Mouse (Mus musculus) hindbrain, embryonic 11.5 days (tissue): ENCODE results near the gene Fbxo27. TPM values are rescaled to one million over a fixed set of nuclear protein-coding genes. Genes with fewer than 3 reads are reported as not detected.
"Not testable (repeated sequence)": the region's sequence is repeated elsewhere in the genome, so short reads cannot be mapped to it uniquely, and the experiment has no call there.

Source experiments
- ATAC-seq: fragments of 200-750 bp; cut with Nextera tagmentation; 2 replicates; pipeline ENCODE4 v1.8.0; 2017; ENCODE audit warnings: mild to moderate bottlenecking, moderate TSS enrichment, moderate library complexity; ENCODE audit not compliant: low FRiP score
- DNase-seq: peaks from one replicate; pipeline ENCODE4 v3.0.0-alpha.2; 2015; ENCODE audit warnings: low spot score
- H3K27ac ChIP-seq: fragments of 300-500 bp; sonication (generic); 2 replicates; pipeline ENCODE4 v1.5.1; 2014; ENCODE audit warnings: mild to moderate bottlenecking, low read depth, low read length
- H3K27me3 ChIP-seq: fragments of 300-500 bp; sonication (generic); 2 replicates; pipeline ENCODE4 v1.6.1; 2014; ENCODE audit warnings: mild to moderate bottlenecking, low read length, moderate library complexity, mixed read lengths; ENCODE audit not compliant: control insufficient read depth, insufficient read depth
- H3K36me3 ChIP-seq: fragments of 300-500 bp; sonication (generic); 2 replicates; pipeline ENCODE4 v1.6.1; 2014; ENCODE audit warnings: mild to moderate bottlenecking, low read length, moderate library complexity, mixed read lengths; ENCODE audit not compliant: control insufficient read depth, insufficient read depth
- H3K4me1 ChIP-seq: fragments of 300-500 bp; sonication (generic); replicated peaks from 2 replicates; pipeline ENCODE4 v1.6.1; 2014; ENCODE audit warnings: low read length, mixed read lengths; ENCODE audit not compliant: control insufficient read depth, insufficient read depth
- H3K4me2 ChIP-seq: fragments of 300-500 bp; sonication (generic); replicated peaks from 2 replicates; pipeline ENCODE4 v1.6.1; 2014; ENCODE audit warnings: mild to moderate bottlenecking, low read depth, low read length
- H3K4me3 ChIP-seq: fragments of 300-500 bp; sonication (generic); 2 replicates; pipeline ENCODE4 v1.5.1; 2014; ENCODE audit warnings: low read depth, low read length
- H3K9ac ChIP-seq: fragments of 300-500 bp; sonication (generic); 2 replicates; pipeline ENCODE4 v1.6.1; 2014; ENCODE audit warnings: low read depth, low read length
- H3K9me3 ChIP-seq: fragments of 300-500 bp; sonication (generic); 2 replicates; pipeline ENCODE4 v1.6.1; 2016; ENCODE audit warnings: low read length; ENCODE audit not compliant: control insufficient read depth
- WGBS: fragments of 180-500 bp; shearing (Covaris S2); extraction: QIAGEN DNeasy Blood & Tissue Kit; methylation state at CpG from one replicate; pipeline ENCODE4 v1.1.7; 2014; 5-methylcytosine and 5-hydroxymethylcytosine counted together
- polyA plus RNA-seq: library from polyadenylated mRNA; unstranded; fragments of >200 nt; fragmentation: Nextera tagmentation; extraction: Ambion mirVana; gene quantifications from 2 replicates; pipeline ENCODE4 v1.2.1, GENCODE M21; 2014

Fbxo27 gene
- polyA plus RNA-seq, 1 experiment from 2014 or later: 5.5 TPM

- no peak for ATAC-seq
- H3K4me3 ChIP-seq: no peak overlapping the region
- no peaks in the 10 kb centered on the region for H3K9me3 ChIP-seq
- no peak for DNase-seq
- WGBS: 54% methylated on average over 8 of the region's 8 CpGs
- no peak overlapping the region for H3K27ac ChIP-seq
- peaks cover 4% of the 10 kb centered on the region; the same call in 1 of the 2 replicates for H3K27me3 ChIP-seq
- H3K9ac ChIP-seq: no peak overlapping the region
- H3K36me3 ChIP-seq: no peaks in the 10 kb centered on the region
- H3K4me2 ChIP-seq: no peak overlapping the region
- peaks cover 2% of the 10 kb centered on the region; the same call in 1 of the 2 replicates for H3K4me1 ChIP-seq
These were observed 2.4 kb downstream of the Fbxo27 start for GRCm38 (mm10) chr7:28694966-28695511.

GRCm38 (mm10) chr7:28697277-28697676 is 4.6 kb downstream of the Fbxo27 start:
- WGBS: 91% methylated on average over 11 of the region's 11 CpGs
- DNase-seq (no peak), ATAC-seq (no peak)
- no peak overlapping the region for H3K4me2 ChIP-seq
- H3K27ac ChIP-seq: no peak overlapping the region
- no peak overlapping the region for H3K9ac ChIP-seq
- no peaks in the 10 kb centered on the region for H3K36me3 ChIP-seq
- no peak overlapping the region for H3K4me3 ChIP-seq
- H3K4me1 ChIP-seq: peaks cover 2% of the 10 kb centered on the region; the same call in 1 of the 2 replicates
- peaks cover 4% of the 10 kb centered on the region; the same call in 1 of the 2 replicates for H3K27me3 ChIP-seq
- no peaks in the 10 kb centered on the region for H3K9me3 ChIP-seq

GRCm38 (mm10) chr7:28700269-28700668 is 7.6 kb downstream of the Fbxo27 start:
- no peak overlapping the region for H3K4me3 ChIP-seq
- no peak for DNase-seq
- no peak overlapping the region for H3K4me2 ChIP-seq
- H3K27ac ChIP-seq: no peak overlapping the region
- WGBS: 94% methylated on average over 4 of the region's 4 CpGs
- H3K9me3 ChIP-seq: no peaks in the 10 kb centered on the region
- H3K4me1 ChIP-seq: no peaks in the 10 kb centered on the region
- no peaks in the 10 kb centered on the region for H3K36me3 ChIP-seq
- ATAC-seq: no peak
- no peaks in the 10 kb centered on the region for H3K27me3 ChIP-seq
- H3K9ac ChIP-seq: no peak overlapping the region

GRCm38 (mm10) chr7:28701306-28701705 is 8.7 kb downstream of the Fbxo27 start:
- not testable (repeated sequence) for H3K27me3 ChIP-seq, H3K36me3 ChIP-seq, ATAC-seq, H3K4me2 ChIP-seq, H3K27ac ChIP-seq, H3K9me3 ChIP-seq, H3K9ac ChIP-seq, H3K4me1 ChIP-seq, DNase-seq, H3K4me3 ChIP-seq
- WGBS: 96% methylated on average over 12 of the region's 12 CpGs

GRCm38 (mm10) chr7:28702601-28703143 is 10.0 kb downstream of the Fbxo27 start:
- WGBS: 72% methylated on average over 9 of the region's 9 CpGs
- H3K4me2 ChIP-seq: no peak overlapping the region
- no peaks in the 10 kb centered on the region for H3K4me1 ChIP-seq
- H3K9ac ChIP-seq: no peak overlapping the region
- H3K27ac ChIP-seq: no peak overlapping the region
- DNase-seq: no peak
- no peaks in the 10 kb centered on the region for H3K27me3 ChIP-seq
- H3K9me3 ChIP-seq: no peaks in the 10 kb centered on the region
- H3K36me3 ChIP-seq: no peaks in the 10 kb centered on the region
- no peak overlapping the region for H3K4me3 ChIP-seq
- ATAC-seq: no peak

GRCm38 (mm10) chr7:28709454-28709853 is 16.8 kb downstream of the Fbxo27 start:
- Histone ChIP-seq H3K27ac (no peak overlapping the region), H3K27me3 (no peaks in the 10 kb centered on the region), H3K9ac (no peak overlapping the region), H3K4me2 (no peak overlapping the region), H3K4me1 (no peaks in the 10 kb centered on the region), H3K4me3 (no peak overlapping the region), H3K36me3 (no peaks in the 10 kb centered on the region), H3K9me3 (no peaks in the 10 kb centered on the region)
- DNase-seq: no peak
- ATAC-seq: no peak

DNA sequence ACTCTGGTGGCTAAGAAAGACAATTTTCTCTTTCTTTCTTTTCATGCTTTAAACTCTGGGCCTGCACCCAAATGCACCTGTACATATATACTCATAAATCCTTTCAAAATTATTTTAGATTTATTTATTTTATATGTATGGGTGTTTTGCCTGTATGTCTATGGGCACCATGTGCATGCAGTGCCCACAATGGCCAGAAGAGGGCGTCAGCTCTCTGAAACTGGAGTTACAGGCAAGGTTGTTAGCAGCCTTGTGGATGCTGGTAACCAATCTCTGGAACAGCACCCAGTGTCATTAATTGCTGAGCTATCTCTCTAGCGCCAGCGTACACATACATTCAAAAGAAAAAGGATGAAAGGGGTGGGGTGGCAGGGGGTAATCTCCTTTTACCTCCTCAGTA is 18.3 kb downstream of the Fbxo27 start:
- no peaks in the 10 kb centered on the region for H3K9me3 ChIP-seq
- H3K27me3 ChIP-seq: no peaks in the 10 kb centered on the region
- DNase-seq (no peak), ATAC-seq (no peak)
- H3K9ac ChIP-seq: no peak overlapping the region
- no peak overlapping the region for H3K4me3 ChIP-seq
- no peaks in the 10 kb centered on the region for H3K4me1 ChIP-seq
- no peak overlapping the region for H3K4me2 ChIP-seq
- H3K27ac ChIP-seq: no peak overlapping the region
- WGBS: 69% methylated on average over 3 of the region's 3 CpGs
- no peaks in the 10 kb centered on the region for H3K36me3 ChIP-seq

GRCm38 (mm10) chr7:28714667-28715066 is 22.0 kb downstream of the Fbxo27 start:
- 85% methylated on average over 5 of the region's 5 CpGs for WGBS

DNA sequence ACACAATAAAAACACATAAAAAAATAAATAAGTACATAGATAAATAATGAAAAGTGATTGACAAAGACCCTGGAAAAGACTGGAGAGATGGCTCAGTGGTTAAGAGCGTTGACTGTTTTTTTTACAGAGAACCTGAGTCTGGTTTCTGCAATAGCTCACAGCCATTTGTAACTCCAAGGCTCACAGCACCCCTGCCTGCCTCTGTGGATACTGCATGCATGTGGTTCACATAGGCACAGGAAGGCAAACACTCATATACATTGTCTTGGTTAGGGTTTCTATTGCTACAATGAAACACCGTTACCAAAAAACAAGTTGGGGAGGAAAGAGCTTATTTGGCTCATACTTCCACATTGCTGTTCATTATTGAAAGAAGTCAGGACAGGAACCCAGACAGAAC is 22.9 kb downstream of the Fbxo27 start:
- no peak overlapping the region for H3K27ac ChIP-seq
- H3K9me3 ChIP-seq: no peaks in the 10 kb centered on the region
- H3K4me3 ChIP-seq: no peak overlapping the region
- H3K9ac ChIP-seq: no peak overlapping the region
- no peaks in the 10 kb centered on the region for H3K27me3 ChIP-seq
- no peaks in the 10 kb centered on the region for H3K4me1 ChIP-seq
- no peak for ATAC-seq
- no peak overlapping the region for H3K4me2 ChIP-seq
- no peaks in the 10 kb centered on the region for H3K36me3 ChIP-seq
- DNase-seq: no peak
- 94% methylated on average over 2 of the region's 2 CpGs for WGBS

More at GRCm38 (mm10) chr7:28714667-28715066, 22.0 kb downstream of the Fbxo27 start:
- no peaks in the 10 kb centered on the region for H3K27me3 ChIP-seq
- no peak for DNase-seq
- no peak overlapping the region for H3K4me2 ChIP-seq
- H3K9me3 ChIP-seq: no peaks in the 10 kb centered on the region
- H3K4me1 ChIP-seq: no peaks in the 10 kb centered on the region
- H3K36me3 ChIP-seq: no peaks in the 10 kb centered on the region
- ATAC-seq: no peak
- H3K27ac ChIP-seq: no peak overlapping the region
- no peak overlapping the region for H3K9ac ChIP-seq
- no peak overlapping the region for H3K4me3 ChIP-seq
